Mouse (Mus musculus): ENCODE data around the gene Itga7.

Gene Itga7

DNA sequence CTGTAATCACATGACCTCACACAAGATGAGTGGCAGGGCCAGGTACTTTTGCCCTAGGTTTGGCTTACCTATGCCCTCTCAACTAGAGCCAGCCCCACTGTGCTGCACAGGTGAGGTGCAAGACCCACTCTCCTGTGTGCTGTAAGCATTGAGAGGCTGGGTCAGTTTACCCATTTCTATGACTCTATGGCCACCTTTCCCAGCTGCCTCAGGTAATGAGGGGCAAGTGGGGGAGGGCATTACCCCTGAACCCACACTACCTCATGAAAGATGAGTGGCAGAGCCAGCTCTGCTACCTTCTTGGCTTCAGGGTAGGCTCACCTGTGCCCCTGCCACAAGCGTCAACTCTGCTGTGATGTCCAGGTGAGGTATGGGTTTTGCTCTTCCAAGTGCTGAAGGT is 62.2 kb downstream of the Itga7 start:
- no peak for DNase-seq

DNA sequence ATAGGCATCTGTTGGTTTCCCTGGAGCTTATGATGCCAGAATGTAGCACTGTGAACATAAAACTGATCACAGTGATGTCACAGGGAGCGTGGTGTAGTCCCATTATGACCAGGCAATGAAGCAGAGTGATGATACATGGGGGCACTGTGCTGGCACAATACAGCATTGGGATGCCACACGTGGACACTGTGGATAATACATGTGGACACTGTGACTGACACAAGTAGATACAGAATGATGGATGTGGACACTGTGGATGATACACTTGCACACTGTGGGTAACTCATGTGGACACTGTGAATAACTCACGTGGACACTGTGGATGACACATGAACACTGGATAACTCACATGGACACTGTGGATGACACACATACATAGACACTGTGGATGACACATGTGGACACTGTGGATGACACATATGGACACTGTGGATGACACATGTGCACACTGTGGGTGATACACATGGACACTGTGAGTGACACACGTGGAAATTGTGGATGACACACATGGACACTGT is 63.0 kb downstream of the Itga7 start:
- DNase-seq = no peak

DNA sequence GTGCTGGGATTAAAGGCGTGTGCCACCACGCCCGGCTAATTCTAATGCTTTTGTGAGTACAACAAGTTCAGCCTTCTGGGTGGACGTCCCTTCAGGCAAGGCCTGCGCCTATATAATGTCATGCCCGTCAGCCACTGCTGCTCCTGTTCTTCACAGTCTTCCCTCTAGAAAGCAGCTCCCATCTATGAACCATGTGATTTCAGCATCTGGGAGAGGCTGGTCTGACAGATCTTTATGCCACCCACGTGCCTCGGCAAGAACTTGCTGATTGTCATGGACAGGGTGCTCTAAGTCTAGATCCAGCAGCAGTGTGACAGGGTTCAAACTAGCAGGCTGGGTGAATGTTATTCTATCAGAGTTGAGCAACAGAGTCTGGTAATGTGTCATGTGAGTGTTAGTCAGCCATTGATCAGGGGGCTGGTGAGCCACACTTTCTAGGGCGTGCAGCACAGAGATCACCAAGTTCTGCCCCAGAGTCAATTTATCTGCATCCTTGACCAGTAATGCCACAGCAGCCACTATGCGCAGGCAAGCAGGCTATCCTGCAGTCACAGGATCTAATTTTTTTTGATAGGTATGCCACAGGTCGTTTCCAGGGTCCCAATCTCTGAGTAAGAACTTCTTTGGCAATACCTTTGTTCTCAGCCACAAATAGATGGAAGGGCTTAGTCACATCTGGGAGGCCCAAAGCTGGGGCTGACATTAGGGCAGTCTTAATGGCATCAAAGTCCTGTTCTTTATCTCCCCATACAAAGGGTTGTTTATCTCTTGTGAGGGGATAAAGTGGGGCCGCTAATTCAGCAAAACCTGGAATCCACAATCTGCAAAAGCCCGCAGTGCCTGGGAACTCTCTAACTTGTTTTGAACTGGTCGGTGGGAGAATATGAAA is 70.7 kb downstream of the Itga7 start:
- no peak for DNase-seq

Measured in lung, postnatal 36 days (tissue).